Mouse (Mus musculus) midbrain, embryonic 11.5 days (tissue): ENCODE results near the gene Bcl2l11. TPM values are rescaled to one million over a fixed set of nuclear protein-coding genes. Genes with fewer than 3 reads are reported as not detected.
A peak's percentile ranks its signal among the peaks of the same experiment; 100 is the strongest.

Experiments
- ATAC-seq: fragments of 200-750 bp; cut with Nextera tagmentation; 2 replicates; pipeline ENCODE4 v1.8.0; 2017; ENCODE audit warnings: moderate TSS enrichment, moderate library complexity; ENCODE audit not compliant: low FRiP score
- DNase-seq: peaks from one replicate; pipeline ENCODE4 v3.0.0; 2015; ENCODE audit warnings: low spot score; ENCODE audit errors: missing footprints
- H3K27ac ChIP-seq: fragments of 300-500 bp; sonication (generic); 2 replicates; pipeline ENCODE4 v1.5.1; 2014; ENCODE audit warnings: low read depth, low read length
- H3K27me3 ChIP-seq: fragments of 300-500 bp; sonication (generic); 2 replicates; pipeline ENCODE4 v1.6.1; 2014; ENCODE audit warnings: mild to moderate bottlenecking, low read length, moderate library complexity, mixed read lengths; ENCODE audit not compliant: control insufficient read depth, insufficient read depth
- H3K36me3 ChIP-seq: fragments of 300-500 bp; sonication (generic); 2 replicates; pipeline ENCODE4 v1.6.1; 2014; ENCODE audit warnings: mild to moderate bottlenecking, low read length, moderate library complexity, mixed read lengths; ENCODE audit not compliant: control insufficient read depth, insufficient read depth
- H3K4me1 ChIP-seq: fragments of 300-500 bp; sonication (generic); 2 replicates; pipeline ENCODE4 v1.6.1; 2014; ENCODE audit warnings: low read length; ENCODE audit not compliant: control insufficient read depth, insufficient read depth
- H3K4me2 ChIP-seq: fragments of 300-500 bp; sonication (generic); 2 replicates; pipeline ENCODE4 v1.6.1; 2014; ENCODE audit warnings: mild to moderate bottlenecking, moderate library complexity
- H3K4me3 ChIP-seq: fragments of 300-500 bp; sonication (generic); 2 replicates; pipeline ENCODE4 v1.5.1; 2014; ENCODE audit warnings: low read depth, low read length
- H3K9ac ChIP-seq: fragments of 300-500 bp; sonication (generic); 2 replicates; pipeline ENCODE4 v1.6.1; 2014; ENCODE audit warnings: low read length
- H3K9me3 ChIP-seq: fragments of 300-500 bp; sonication (generic); 2 replicates; pipeline ENCODE4 v1.6.1; 2016; ENCODE audit warnings: low read length; ENCODE audit not compliant: control insufficient read depth
- WGBS: fragments of 180-500 bp; shearing (Covaris S2); extraction: QIAGEN DNeasy Blood & Tissue Kit; methylation state at CpG from one replicate; pipeline ENCODE4 v1.1.7; 2014; 5-methylcytosine and 5-hydroxymethylcytosine counted together
- polyA plus RNA-seq: library from polyadenylated mRNA; unstranded; fragments of >200 nt; fragmentation: Nextera tagmentation; extraction: Ambion mirVana; gene quantifications from 2 replicates; pipeline ENCODE4 v1.2.1, GENCODE M21; 2014

The Bcl2l11 gene
- 15.1 and 16.9 TPM in 2 replicates for polyA plus RNA-seq

DNA sequence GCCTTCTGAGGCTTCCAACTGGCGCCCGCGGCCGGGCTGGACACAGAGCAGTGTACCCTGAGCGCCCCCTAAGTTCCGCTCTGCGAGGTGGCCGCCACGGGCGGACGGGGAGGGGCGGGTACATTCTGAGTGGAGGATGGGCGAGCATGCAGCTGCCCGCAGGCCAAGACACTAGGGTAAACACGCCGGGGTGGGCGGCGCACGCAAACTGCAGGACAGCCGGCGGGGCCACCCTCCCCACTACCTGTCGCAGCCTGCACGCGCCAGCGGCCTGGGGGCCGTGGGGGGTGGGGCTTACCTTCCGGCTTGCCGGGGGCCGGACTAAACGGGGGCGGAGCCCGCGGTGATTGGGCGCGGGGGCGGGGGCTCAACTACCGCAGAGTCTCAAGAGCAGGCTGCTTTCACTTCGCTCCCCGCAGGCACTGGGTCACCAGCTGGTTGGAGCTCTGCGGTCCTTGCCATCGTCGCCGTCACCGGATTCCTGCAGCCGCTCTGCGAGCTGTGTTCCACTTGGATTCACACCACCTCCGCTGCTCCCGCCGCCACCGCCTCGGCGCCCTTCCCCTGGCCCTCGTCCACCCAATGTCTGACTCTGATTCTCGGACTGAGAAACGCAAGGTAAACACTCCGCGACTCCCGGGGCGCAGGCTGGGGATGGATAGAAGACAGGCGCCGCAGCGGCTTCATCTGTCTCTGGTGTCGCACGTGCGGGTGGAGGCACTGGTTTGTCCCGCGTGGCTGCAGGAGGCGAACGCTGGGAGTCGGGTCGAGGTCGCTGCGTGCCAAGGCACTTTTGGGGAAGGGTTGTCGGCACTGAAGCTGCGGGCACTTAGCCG, at the start of gene Bcl2l11:
TSS of gene Bcl2l11 (plus strand) at position 404 of the 836 bp plus-strand sequence.
- ATAC-seq (peak; percentile 83), DNase-seq (peak; percentile 99)
- Histone ChIP-seq H3K36me3 (no peaks in the 10 kb centered on the region), H3K4me1 (peaks cover 28% of the 10 kb centered on the region), H3K27ac (peak within 1 kb of the TSS; percentile 16), H3K4me3 (peak within 1 kb of the TSS; percentile 59), H3K9ac (peak within 1 kb of the TSS; percentile 66), H3K27me3 (peaks cover 25% of the 10 kb centered on the region), H3K4me2 (peak within 1 kb of the TSS; percentile 98), H3K9me3 (no peaks in the 10 kb centered on the region)
- under 1% methylated on average over 70 of the region's 76 CpGs for WGBS

- Histone ChIP-seq H3K36me3 (no peaks in the 10 kb centered on the region), H3K9ac (no peak overlapping the region), H3K27ac (no peak overlapping the region), H3K9me3 (no peaks in the 10 kb centered on the region), H3K4me3 (no peak overlapping the region), H3K27me3 (no peaks in the 10 kb centered on the region), H3K4me2 (no peak overlapping the region), H3K4me1 (no peaks in the 10 kb centered on the region)
- WGBS = 83% methylated on average over 4 of the region's 4 CpGs
- no peak for ATAC-seq
- DNase-seq = no peak
Observed at GRCm38 (mm10) chr2:128076936-128077335, 48.9 kb upstream of the Bcl2l11 start.

- no peaks in the 10 kb centered on the region for H3K4me1 ChIP-seq
- H3K36me3 ChIP-seq = no peaks in the 10 kb centered on the region
- H3K9me3 ChIP-seq = no peaks in the 10 kb centered on the region
- H3K27ac ChIP-seq = no peak overlapping the region
- H3K27me3 ChIP-seq = no peaks in the 10 kb centered on the region
- DNase-seq (no peak), ATAC-seq (no peak)
- WGBS = 42% methylated on average over 5 of the region's 5 CpGs
- H3K4me3 ChIP-seq = no peak overlapping the region
- H3K4me2 ChIP-seq = no peak overlapping the region
- no peak overlapping the region for H3K9ac ChIP-seq
Observed at GRCm38 (mm10) chr2:128078859-128079258, 47.0 kb upstream of the Bcl2l11 start.

DNA sequence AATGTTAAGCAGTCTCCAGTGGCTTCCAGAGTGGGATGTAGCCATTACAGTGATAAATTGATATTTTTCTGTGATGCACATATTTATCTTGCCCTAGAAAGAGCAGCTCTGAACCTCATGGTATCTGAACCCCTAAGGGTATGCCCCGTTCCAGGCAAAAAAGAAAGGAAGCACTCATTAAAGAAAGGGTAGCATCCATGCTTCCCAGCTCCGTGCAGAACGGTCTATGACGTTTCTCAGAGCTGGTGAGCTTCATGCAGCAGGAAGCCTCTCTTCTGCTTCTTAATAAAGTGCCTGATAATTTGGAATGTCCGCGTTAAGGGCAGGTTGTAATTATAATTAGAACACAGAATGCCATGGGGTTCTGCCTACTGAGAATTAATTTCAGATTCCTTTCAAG, 46.5 kb upstream of the Bcl2l11 start:
- Histone ChIP-seq H3K36me3 (no peaks in the 10 kb centered on the region), H3K9ac (no peak overlapping the region), H3K4me3 (no peak overlapping the region), H3K4me1 (no peaks in the 10 kb centered on the region), H3K27me3 (no peaks in the 10 kb centered on the region), H3K9me3 (no peaks in the 10 kb centered on the region), H3K4me2 (no peak overlapping the region), H3K27ac (no peak overlapping the region)
- 78% methylated on average over 6 of the region's 6 CpGs for WGBS
- no peak for DNase-seq
- no peak for ATAC-seq

DNA sequence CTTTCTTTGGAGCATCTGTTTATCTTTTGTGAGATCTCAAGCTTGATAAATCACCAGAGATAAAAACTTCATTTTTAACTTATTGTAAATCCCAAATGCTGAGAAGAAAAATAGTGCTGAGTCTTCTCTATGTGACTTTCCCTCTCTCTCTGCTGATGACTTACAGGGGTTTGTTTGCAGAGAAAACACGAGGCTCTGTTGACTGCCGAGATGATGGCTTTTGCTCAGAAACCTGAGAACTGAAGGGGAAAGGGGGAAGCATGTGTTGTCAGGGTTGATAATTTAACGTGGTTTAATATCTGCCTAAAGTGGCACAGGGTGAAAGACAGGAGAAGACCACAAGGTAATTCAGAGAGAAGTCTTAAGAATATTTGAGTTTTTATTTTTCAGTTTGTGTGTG, 42.0 kb upstream of the Bcl2l11 start:
- H3K4me1 ChIP-seq = no peaks in the 10 kb centered on the region
- no peak overlapping the region for H3K4me2 ChIP-seq
- 49% methylated on average over 3 of the region's 3 CpGs for WGBS
- no peaks in the 10 kb centered on the region for H3K36me3 ChIP-seq
- H3K4me3 ChIP-seq = no peak overlapping the region
- ATAC-seq = no peak
- H3K27ac ChIP-seq = no peak overlapping the region
- H3K9ac ChIP-seq = no peak overlapping the region
- no peak for DNase-seq
- H3K9me3 ChIP-seq = no peaks in the 10 kb centered on the region
- no peaks in the 10 kb centered on the region for H3K27me3 ChIP-seq

DNA sequence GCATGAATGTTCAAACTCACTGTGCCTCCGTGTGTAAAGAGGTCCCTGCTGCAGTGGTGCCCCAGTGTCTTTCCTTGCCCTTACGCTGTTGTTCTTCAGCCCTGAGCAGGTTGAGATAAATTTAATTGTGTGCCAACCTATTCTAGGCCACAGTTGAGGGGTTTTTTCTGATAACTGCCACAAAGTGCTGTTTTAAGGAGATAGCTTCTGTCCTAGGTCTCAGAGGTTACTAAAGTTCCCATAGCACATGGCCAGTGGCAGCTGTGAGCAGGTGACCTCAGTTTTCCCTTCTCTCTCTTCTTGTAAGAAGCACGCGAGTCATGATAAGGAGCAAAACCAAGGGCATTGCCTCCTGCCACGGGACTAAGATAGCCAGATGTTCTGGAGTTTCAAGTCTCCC, 41.2 kb upstream of the Bcl2l11 start:
- ATAC-seq = no peak
- Histone ChIP-seq H3K4me2 (no peak overlapping the region), H3K9ac (no peak overlapping the region), H3K4me3 (no peak overlapping the region), H3K27me3 (no peaks in the 10 kb centered on the region), H3K36me3 (no peaks in the 10 kb centered on the region), H3K4me1 (no peaks in the 10 kb centered on the region), H3K27ac (no peak overlapping the region), H3K9me3 (no peaks in the 10 kb centered on the region)
- DNase-seq = no peak
- 90% methylated on average over 5 of the region's 5 CpGs for WGBS

DNA sequence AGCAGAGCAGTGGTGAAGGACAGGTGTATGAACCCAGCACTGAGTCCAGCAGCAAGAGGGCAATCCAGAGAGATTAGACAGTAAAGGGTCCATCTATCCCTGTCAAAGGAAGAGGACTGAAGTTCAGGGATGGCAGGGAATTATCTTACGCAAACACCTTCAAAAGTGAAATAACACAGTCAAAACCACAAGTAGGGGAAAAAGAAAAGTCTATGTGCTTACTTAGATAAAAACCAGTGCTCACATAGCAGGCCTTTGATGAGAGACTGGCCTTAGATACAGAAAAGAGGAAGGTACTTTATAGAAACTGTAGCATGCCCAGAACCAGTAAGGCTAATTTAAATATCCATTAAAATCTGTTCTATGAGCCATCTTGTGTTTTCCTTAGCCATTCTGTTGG, 40.4 kb upstream of the Bcl2l11 start:
- ATAC-seq (no peak), DNase-seq (no peak)
- Histone ChIP-seq H3K27ac (no peak overlapping the region), H3K36me3 (no peaks in the 10 kb centered on the region), H3K9ac (no peak overlapping the region), H3K4me2 (no peak overlapping the region), H3K9me3 (no peaks in the 10 kb centered on the region), H3K27me3 (no peaks in the 10 kb centered on the region), H3K4me1 (no peaks in the 10 kb centered on the region), H3K4me3 (no peak overlapping the region)
- WGBS = 94% methylated on average over 1 of the region's 1 CpGs

DNA sequence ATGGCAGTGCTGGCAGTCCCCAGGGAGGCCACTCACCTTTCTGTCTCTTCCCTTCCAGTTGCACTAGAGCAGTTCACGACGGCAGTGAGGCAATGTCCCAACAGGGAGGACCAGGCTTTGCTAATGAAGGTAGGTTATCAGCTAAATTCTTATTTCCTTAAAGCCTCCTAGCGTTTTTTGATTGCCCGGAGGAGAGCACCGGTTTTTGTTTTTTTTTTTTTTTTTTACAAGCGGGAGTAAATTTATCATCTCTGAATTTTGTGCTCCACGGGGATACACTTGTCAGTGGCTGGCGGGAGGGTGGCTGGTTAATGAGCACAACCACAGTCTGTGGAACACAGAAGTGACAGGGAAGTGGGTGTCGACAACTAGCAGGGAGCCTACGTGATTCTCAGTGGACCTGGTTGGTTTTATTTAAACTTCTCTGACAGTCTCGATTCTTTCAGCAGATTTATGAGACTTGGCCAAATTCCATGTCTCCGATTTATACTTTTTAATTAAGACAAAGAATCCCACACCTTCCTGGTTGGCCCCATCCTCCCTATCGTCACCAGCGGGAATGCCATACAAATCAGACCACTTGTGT, 39.4 kb upstream of the Bcl2l11 start:
- ATAC-seq (no peak), DNase-seq (peak; percentile 78)
- WGBS = 85% methylated on average over 14 of the region's 14 CpGs
- no peak overlapping the region for H3K4me3 ChIP-seq
- H3K4me1 ChIP-seq = peaks cover 3% of the 10 kb centered on the region
- H3K9ac ChIP-seq = no peak overlapping the region
- H3K9me3 ChIP-seq = no peaks in the 10 kb centered on the region
- H3K4me2 ChIP-seq = no peak overlapping the region
- H3K27ac ChIP-seq = no peak overlapping the region
- H3K27me3 ChIP-seq = no peaks in the 10 kb centered on the region
- H3K36me3 ChIP-seq = no peaks in the 10 kb centered on the region

- ATAC-seq = no peak
Observed at GRCm38 (mm10) chr2:128086996-128087526, 38.8 kb upstream of the Bcl2l11 start.

More at GRCm38 (mm10) chr2:128086996-128087526, 38.8 kb upstream of the Bcl2l11 start:
- Histone ChIP-seq H3K4me1 (peaks cover 9% of the 10 kb centered on the region), H3K27me3 (no peaks in the 10 kb centered on the region), H3K27ac (no peak overlapping the region), H3K36me3 (no peaks in the 10 kb centered on the region), H3K9me3 (no peaks in the 10 kb centered on the region), H3K4me2 (no peak overlapping the region), H3K4me3 (no peak overlapping the region), H3K9ac (no peak overlapping the region)
- 90% methylated on average over 7 of the region's 7 CpGs for WGBS
- DNase-seq = no peak
